Mouse (Mus musculus) forebrain, embryonic 12.5 days (tissue): ENCODE data around the gene Stab2. TPM values are rescaled to one million over a fixed set of nuclear protein-coding genes. Genes with fewer than 3 reads are reported as not detected.

Experiments
- polyA plus RNA-seq: library from polyadenylated mRNA; unstranded; fragments of >200 nt; fragmentation: Nextera tagmentation; extraction: Ambion mirVana; gene quantifications from 2 replicates; pipeline ENCODE4 v1.2.1, GENCODE M21; 2016

Gene Stab2
- polyA plus RNA-seq, 1 experiment from 2014 or later: not detected

Other genes with a start within 250 kb of the Stab2 start
- not detected in 2 replicates for gene Gm49358, start 244.1 kb downstream of the Stab2 start, polyA plus RNA-seq
- 2.4 and 2.9 TPM in 2 replicates for gene Nt5dc3, start 229.0 kb downstream of the Stab2 start, polyA plus RNA-seq
- gene 1700113H08Rik, start 50.0 kb upstream of the Stab2 start, polyA plus RNA-seq: 0.27 TPM in 1 of 2 replicates, not detected in the other